Comparison of ENCODE assay signal across 22 mouse cellular contexts in genomic region chr2:78928080-78928479, GRCm38 (mm10).
DNase-seq lines count a peak whose midpoint lies in the region; ATAC-seq and TF ChIP-seq lines count a peak whose summit lies in the region.
"Had no signal": no experiment of that assay in that cellular context is flagged by ENCODE, and none has a peak within 500 bp of the region (broad histone marks: within the 10 kb centered on the region; RNA-seq: fewer than 3 reads in every experiment).

No protein-coding gene starts in this region.

- no peak overlapping the region for H3K4me3 ChIP-seq in layer of hippocampus, adult 2 months
- H3K4me3 ChIP-seq in left cerebral cortex, adult 2 months: no peak overlapping the region
- no peak overlapping the region for H3K4me3 ChIP-seq in lung, embryonic 14.5 days (ENCODE audit: low read depth, low read length)
- no peak overlapping the region for H3K4me3 ChIP-seq in lung, adult 2 months (replicated peaks; ENCODE audit: extremely low read depth, low read depth, low read length)
- H3K4me3 ChIP-seq in embryonic fibroblast, embryonic 13.5 days (ENCODE audit: insufficient read depth, low read length): no peak overlapping the region

- TF ChIP-seq CTCF in layer of hippocampus, adult 2 months (conservative IDR thresholded peaks at IDR 0.05): no peak
- TF ChIP-seq CTCF in left cerebral cortex, adult 2 months (IDR thresholded peaks at IDR 0.05): no peak
- no peak for TF ChIP-seq CTCF in lung, embryonic 14.5 days (IDR thresholded peaks at IDR 0.05; ENCODE audit: low read depth)
- no peak for TF ChIP-seq CTCF in lung, adult 2 months (IDR thresholded peaks at IDR 0.05; ENCODE audit: insufficient read depth, low read length)
- TF ChIP-seq CTCF in embryonic fibroblast, embryonic 13.5 days (IDR thresholded peaks at IDR 0.05; ENCODE audit: borderline replicate concordance, insufficient read depth, low read length): no peak

- ATAC-seq in lung, embryonic 14.5 days (ENCODE audit: insufficient read depth): peak; percentile 55; the same call in 1 of the 2 replicates
- ATAC-seq: activated CD4-positive, CD25-positive, alpha-beta regulatory T cell, adult 4 months; CD4-positive, CD25-positive, alpha-beta regulatory T cell, adult 4 months had no signal

- no peaks in the 10 kb centered on the region for H3K27me3 ChIP-seq in lung, embryonic 14.5 days (ENCODE audit: insufficient read depth, low read length)
- H3K27me3 ChIP-seq: CH12.LX, Patski had no signal

- H3K4me1 ChIP-seq in lung, embryonic 14.5 days (ENCODE audit: insufficient read depth): peaks cover 12% of the 10 kb centered on the region; the same call in 1 of the 2 replicates
- H3K4me1 ChIP-seq in lung, adult 2 months (ENCODE audit: control insufficient read depth, insufficient read depth, low read length): peaks cover 2% of the 10 kb centered on the region; the same call in 1 of the 2 replicates
- peaks cover 12% of the 10 kb centered on the region for H3K4me1 ChIP-seq in embryonic fibroblast, embryonic 13.5 days (ENCODE audit: control insufficient read depth, insufficient read depth, low read length)

- no peaks in the 10 kb centered on the region for H3K36me3 ChIP-seq in lung, embryonic 14.5 days (ENCODE audit: insufficient read depth)

- 44% methylated on average over 5 of the region's 5 CpGs for WGBS in lung, embryonic 14.5 days
- 56% methylated on average over 5 of the region's 5 CpGs for WGBS in lung, adult 2 months

- no peak overlapping the region for H3K9ac ChIP-seq in lung, embryonic 14.5 days

- peak overlapping the region; percentile 28; the same call in 1 of the 2 replicates for H3K27ac ChIP-seq in layer of hippocampus, adult 2 months
- H3K27ac ChIP-seq in left cerebral cortex, adult 2 months: 0 out of 2 replicates have a peak overlapping the region, but pooled peaks have one; percentile 24
- no peak overlapping the region for H3K27ac ChIP-seq in lung, embryonic 14.5 days (ENCODE audit: low read depth)
- H3K27ac ChIP-seq in embryonic fibroblast, embryonic 13.5 days (ENCODE audit: insufficient read depth, low read length): 0 out of 2 replicates have a peak overlapping the region, but pooled peaks have one; percentile 22

- TF ChIP-seq POLR2A in lung, adult 2 months (IDR thresholded peaks at IDR 0.05; ENCODE audit: borderline replicate concordance, extremely low read depth, low read depth, low read length): no peak
- TF ChIP-seq POLR2A in embryonic fibroblast, embryonic 13.5 days (IDR thresholded peaks at IDR 0.05; ENCODE audit: low read depth, low read length): no peak

- no peaks in the 10 kb centered on the region for H3K9me3 ChIP-seq in lung, embryonic 14.5 days (ENCODE audit: low read depth, low read length)
- H3K9me3 ChIP-seq: G1E had no signal

- intact Hi-C loops in left cerebral cortex, adult 2 months (cut with DNase I): loop anchor here (5.0 kb wide), 1 partner anchor 326 kb away; no protein-coding TSS in a partner anchor
- intact Hi-C loops in left cerebral cortex, postnatal 4 days (cut with DNase I): no loop called here

- DNase-seq in layer of hippocampus, adult 2 months (ENCODE audit: low spot score in 2 of 2): no peak
- DNase-seq in layer of hippocampus, postnatal 25 days (ENCODE audit: extremely low spot score in 1 of 2, low spot score in 1 of 2): no peak
- no peak for DNase-seq in left cerebral cortex, adult 2 months (ENCODE audit: extremely low spot score in 1 of 2, low spot score in 2 of 2)
- DNase-seq in left cerebral cortex, postnatal 4 days: no peak
- peak; percentile 57 for DNase-seq in lung, embryonic 14.5 days
- no peak for DNase-seq in lung, adult 2 months
- no peak for DNase-seq in urinary bladder, postnatal 10 days (ENCODE audit: low spot score)
- DNase-seq: adrenal gland, adult 2 months; adrenal gland, adult 8-10 months; adrenal gland, postnatal 10 days; adrenal gland, postnatal 14 days; adrenal gland, postnatal 25 days; adrenal gland, postnatal 36 days; B cell, adult 2 months; cerebellum, adult 11 months; cerebellum, adult 11-12 months had no signal

- no peak overlapping the region for H3K4me2 ChIP-seq in lung, embryonic 14.5 days
